Mouse (Mus musculus): Measurements from ENCODE around the gene Yju2.
"Not testable (repeated sequence)": the region's sequence is repeated elsewhere in the genome, so short reads cannot be mapped to it uniquely, and the experiment has no call there.

DNA sequence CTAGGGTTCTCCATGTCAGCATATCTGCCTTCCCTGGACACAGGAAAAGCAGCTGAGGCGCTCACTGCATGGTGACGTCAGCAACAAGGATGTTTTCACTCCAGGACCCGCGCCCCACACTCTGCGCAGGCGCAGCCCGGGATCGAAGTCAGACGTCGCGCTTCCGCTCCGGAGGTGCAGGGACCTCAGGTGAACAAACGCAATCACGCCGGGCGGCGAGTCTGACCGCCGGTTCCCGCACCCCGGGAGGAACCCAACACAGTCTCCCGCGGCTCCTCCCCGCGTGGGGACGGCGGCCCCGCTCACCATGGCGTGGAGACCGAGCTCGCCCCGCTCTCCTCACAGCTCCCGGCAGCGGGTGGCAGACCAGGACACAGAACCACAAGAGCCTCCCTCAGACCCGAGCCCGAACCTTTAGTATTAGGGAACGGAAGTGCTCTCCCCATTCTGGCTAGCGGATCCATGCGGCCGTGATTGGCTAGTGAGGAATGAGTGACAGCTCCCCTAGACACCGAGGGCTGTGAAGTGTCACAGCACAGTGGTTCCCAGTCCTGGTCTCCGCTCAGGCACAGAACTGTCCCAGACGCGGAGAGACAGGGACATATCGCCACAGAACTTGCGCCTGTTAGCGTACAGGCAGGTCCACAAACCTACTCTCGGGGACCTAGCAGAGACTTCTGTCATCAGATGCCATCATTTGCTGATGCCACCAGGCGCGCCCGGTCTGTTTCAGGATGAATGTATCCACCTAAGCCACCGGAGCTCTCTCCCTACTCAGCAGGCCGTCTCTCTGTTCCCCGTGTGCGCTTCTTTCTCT is 13.8 kb upstream of the Yju2 start:
- TF ChIP-seq CTCF (IDR thresholded peaks at IDR 0.05; ENCODE audit: low read depth, low read length); POLR2A (IDR thresholded peaks at IDR 0.05; ENCODE audit: borderline replicate concordance, low read depth, low read length): not testable (repeated sequence)

All from bone marrow macrophage, adult 2 months (primary cell).